Mouse (Mus musculus) midbrain, embryonic 11.5 days (tissue): ENCODE measurements around the gene Meox1. TPM values are rescaled to one million over a fixed set of nuclear protein-coding genes. Genes with fewer than 3 reads are reported as not detected.

Source experiments
- ATAC-seq: fragments of 200-750 bp; cut with Nextera tagmentation; 2 replicates; pipeline ENCODE4 v1.8.0; 2017; ENCODE audit warnings: moderate TSS enrichment, moderate library complexity; ENCODE audit not compliant: low FRiP score
- DNase-seq: peaks from one replicate; pipeline ENCODE4 v3.0.0; 2015; ENCODE audit warnings: low spot score; ENCODE audit errors: missing footprints
- H3K27ac ChIP-seq: fragments of 300-500 bp; sonication (generic); 2 replicates; pipeline ENCODE4 v1.5.1; 2014; ENCODE audit warnings: low read depth, low read length
- H3K27me3 ChIP-seq: fragments of 300-500 bp; sonication (generic); 2 replicates; pipeline ENCODE4 v1.6.1; 2014; ENCODE audit warnings: mild to moderate bottlenecking, low read length, moderate library complexity, mixed read lengths; ENCODE audit not compliant: control insufficient read depth, insufficient read depth
- H3K36me3 ChIP-seq: fragments of 300-500 bp; sonication (generic); 2 replicates; pipeline ENCODE4 v1.6.1; 2014; ENCODE audit warnings: mild to moderate bottlenecking, low read length, moderate library complexity, mixed read lengths; ENCODE audit not compliant: control insufficient read depth, insufficient read depth
- H3K4me1 ChIP-seq: fragments of 300-500 bp; sonication (generic); 2 replicates; pipeline ENCODE4 v1.6.1; 2014; ENCODE audit warnings: low read length; ENCODE audit not compliant: control insufficient read depth, insufficient read depth
- H3K4me2 ChIP-seq: fragments of 300-500 bp; sonication (generic); 2 replicates; pipeline ENCODE4 v1.6.1; 2014; ENCODE audit warnings: mild to moderate bottlenecking, moderate library complexity
- H3K4me3 ChIP-seq: fragments of 300-500 bp; sonication (generic); 2 replicates; pipeline ENCODE4 v1.5.1; 2014; ENCODE audit warnings: low read depth, low read length
- H3K9ac ChIP-seq: fragments of 300-500 bp; sonication (generic); 2 replicates; pipeline ENCODE4 v1.6.1; 2014; ENCODE audit warnings: low read length
- H3K9me3 ChIP-seq: fragments of 300-500 bp; sonication (generic); 2 replicates; pipeline ENCODE4 v1.6.1; 2016; ENCODE audit warnings: low read length; ENCODE audit not compliant: control insufficient read depth
- WGBS: fragments of 180-500 bp; shearing (Covaris S2); extraction: QIAGEN DNeasy Blood & Tissue Kit; methylation state at CpG from one replicate; pipeline ENCODE4 v1.1.7; 2014; 5-methylcytosine and 5-hydroxymethylcytosine counted together
- polyA plus RNA-seq: library from polyadenylated mRNA; unstranded; fragments of >200 nt; fragmentation: Nextera tagmentation; extraction: Ambion mirVana; gene quantifications from 2 replicates; pipeline ENCODE4 v1.2.1, GENCODE M21; 2014

Meox1 gene
- polyA plus RNA-seq, 1 experiment from 2014 or later = 0.29 TPM

GRCm38 (mm10) chr11:101847509-101847908, 46.7 kb downstream of the Meox1 start:
- Histone ChIP-seq H3K27ac (no peak overlapping the region), H3K4me2 (no peak overlapping the region), H3K9me3 (no peaks in the 10 kb centered on the region), H3K9ac (no peak overlapping the region), H3K36me3 (no peaks in the 10 kb centered on the region), H3K27me3 (no peaks in the 10 kb centered on the region), H3K4me3 (no peak overlapping the region), H3K4me1 (no peaks in the 10 kb centered on the region)
- 86% methylated on average over 5 of the region's 5 CpGs for WGBS
- ATAC-seq = no peak
- peak; percentile 59 for DNase-seq

- H3K9me3 ChIP-seq = no peaks in the 10 kb centered on the region; the same call in 1 of the 2 replicates
- no peak overlapping the region for H3K27ac ChIP-seq
- DNase-seq (no peak), ATAC-seq (no peak)
- 85% methylated on average over 3 of the region's 3 CpGs for WGBS
- H3K4me1 ChIP-seq = no peaks in the 10 kb centered on the region
- no peaks in the 10 kb centered on the region for H3K36me3 ChIP-seq
- no peak overlapping the region for H3K9ac ChIP-seq
- H3K27me3 ChIP-seq = no peaks in the 10 kb centered on the region
- H3K4me2 ChIP-seq = no peak overlapping the region
- H3K4me3 ChIP-seq = no peak overlapping the region
Observed at GRCm38 (mm10) chr11:101842773-101843163, 51.4 kb downstream of the Meox1 start.

DNA sequence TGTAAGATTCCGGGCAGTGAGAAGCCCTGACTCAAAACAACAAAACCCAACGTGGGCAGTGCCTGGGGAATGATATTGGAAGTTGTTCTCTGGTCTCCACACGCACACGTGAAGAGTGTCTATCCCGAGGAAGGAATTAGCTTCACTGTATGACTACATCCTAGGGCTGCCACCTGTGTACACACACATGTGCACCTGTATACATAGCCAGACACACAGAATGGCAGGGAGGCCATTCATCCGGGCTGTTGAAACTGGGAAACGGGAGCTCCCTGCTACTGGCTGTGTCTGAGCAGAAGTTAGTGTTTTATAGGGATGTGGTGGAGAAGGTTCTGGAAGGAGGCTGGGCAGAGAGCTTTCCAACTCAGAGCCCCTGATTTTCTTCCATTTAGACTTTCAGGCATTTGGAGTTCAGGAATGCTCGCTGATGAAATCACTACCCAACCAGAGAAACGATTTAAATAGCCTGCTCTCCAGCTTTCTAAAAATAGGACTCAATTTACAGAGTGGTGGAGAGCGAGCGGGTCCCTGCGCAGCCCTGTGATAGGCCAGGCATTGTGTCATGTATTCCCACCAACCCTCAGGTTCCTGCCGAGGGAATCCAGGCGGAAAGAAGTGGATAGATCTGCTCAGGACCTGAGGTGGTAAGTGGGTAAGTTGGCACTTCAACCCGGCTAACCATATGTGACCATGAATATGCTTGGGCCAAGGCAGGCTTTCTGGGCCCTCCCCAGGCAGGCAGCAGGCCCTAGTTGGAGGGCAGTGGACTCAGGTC, 52.0 kb downstream of the Meox1 start:
- Histone ChIP-seq H3K4me2 (no peak overlapping the region), H3K4me3 (no peak overlapping the region), H3K9me3 (no peaks in the 10 kb centered on the region; the same call in 1 of the 2 replicates), H3K36me3 (no peaks in the 10 kb centered on the region), H3K27me3 (no peaks in the 10 kb centered on the region), H3K9ac (no peak overlapping the region), H3K27ac (no peak overlapping the region), H3K4me1 (no peaks in the 10 kb centered on the region)
- ATAC-seq (no peak), DNase-seq (peak; percentile 64)
- 91% methylated on average over 15 of the region's 15 CpGs for WGBS

DNA sequence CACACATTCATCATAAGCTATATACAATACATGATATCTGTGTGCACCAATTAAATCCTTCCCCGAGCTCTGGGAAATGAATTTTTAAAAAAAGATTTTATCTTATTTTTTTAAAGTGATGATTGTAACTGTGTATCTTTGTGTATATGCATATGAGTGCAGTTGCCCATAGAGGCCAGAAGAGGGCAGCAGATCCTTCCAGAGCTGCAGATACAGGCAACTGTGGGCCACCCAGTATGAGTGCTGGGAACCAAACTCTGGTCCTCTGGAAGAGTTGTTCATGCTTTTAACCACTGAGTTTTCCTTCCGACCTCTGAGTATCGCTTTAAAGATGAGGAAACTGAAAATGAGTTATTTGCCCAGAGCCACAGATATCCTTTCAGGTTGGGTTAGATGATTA, 53.8 kb downstream of the Meox1 start:
- WGBS = 95% methylated on average over 3 of the region's 3 CpGs
- Histone ChIP-seq H3K27me3 (no peaks in the 10 kb centered on the region), H3K36me3 (no peaks in the 10 kb centered on the region), H3K4me1 (no peaks in the 10 kb centered on the region), H3K4me2 (no peak overlapping the region), H3K9ac (no peak overlapping the region), H3K27ac (no peak overlapping the region), H3K9me3 (no peaks in the 10 kb centered on the region; the same call in 1 of the 2 replicates), H3K4me3 (no peak overlapping the region)
- ATAC-seq (no peak), DNase-seq (no peak)

DNA sequence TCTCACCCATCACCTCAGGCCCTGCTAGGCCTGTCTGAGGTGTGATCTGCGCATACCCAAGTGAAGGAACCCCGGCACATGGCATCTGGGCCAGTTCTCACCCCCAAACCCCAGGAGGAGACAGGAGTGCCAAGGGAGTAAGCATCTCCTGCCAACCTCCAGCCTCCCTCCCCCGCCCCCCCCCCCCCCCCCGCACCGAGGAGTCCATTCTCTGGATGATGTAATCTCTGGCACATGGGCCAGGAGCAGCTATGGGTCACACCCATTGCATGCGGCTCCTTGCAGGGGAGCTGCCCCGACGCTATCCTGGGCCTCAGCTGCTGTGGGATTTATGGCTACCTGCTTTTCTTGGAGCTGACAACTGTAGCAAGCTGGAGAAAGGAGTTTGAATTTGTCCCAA, 54.7 kb downstream of the Meox1 start:
- Histone ChIP-seq H3K4me3 (no peak overlapping the region), H3K27me3 (no peaks in the 10 kb centered on the region), H3K4me1 (no peaks in the 10 kb centered on the region), H3K4me2 (no peak overlapping the region), H3K9ac (no peak overlapping the region), H3K36me3 (no peaks in the 10 kb centered on the region), H3K27ac (no peak overlapping the region), H3K9me3 (no peaks in the 10 kb centered on the region; the same call in 1 of the 2 replicates)
- ATAC-seq (no peak), DNase-seq (no peak)
- WGBS = 65% methylated on average over 7 of the region's 8 CpGs

- ATAC-seq (no peak), DNase-seq (no peak)
- H3K27me3 ChIP-seq = no peaks in the 10 kb centered on the region
- WGBS = 66% methylated on average over 7 of the region's 7 CpGs
- no peak overlapping the region for H3K9ac ChIP-seq
- no peaks in the 10 kb centered on the region for H3K36me3 ChIP-seq
- peak overlapping the region; percentile 20; the same call in 1 of the 2 replicates for H3K27ac ChIP-seq
- H3K4me3 ChIP-seq = no peak overlapping the region
- H3K9me3 ChIP-seq = no peaks in the 10 kb centered on the region
- H3K4me2 ChIP-seq = no peak overlapping the region
- peaks cover 6% of the 10 kb centered on the region; the same call in 1 of the 2 replicates for H3K4me1 ChIP-seq
Observed at GRCm38 (mm10) chr11:101832001-101832400, 62.2 kb downstream of the Meox1 start.

DNA sequence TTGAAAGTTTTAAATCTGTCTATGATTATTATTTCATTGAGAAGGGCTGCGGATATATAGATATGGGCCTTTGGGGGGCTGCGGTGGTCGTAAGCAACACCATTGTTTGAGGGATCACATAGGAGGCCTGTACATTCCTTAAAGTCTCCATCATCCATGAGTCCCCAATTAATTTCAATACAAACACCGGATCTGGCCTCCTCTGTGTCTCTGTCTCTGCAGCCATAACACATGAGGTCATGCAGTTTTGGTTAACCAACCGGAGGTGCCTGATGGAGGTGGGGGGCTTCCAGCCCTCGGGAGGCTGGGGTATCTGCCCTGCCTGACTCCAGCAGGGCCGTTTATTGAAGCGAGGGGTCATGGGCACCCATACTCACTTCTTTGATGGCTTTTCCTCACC, 63.6 kb downstream of the Meox1 start:
- 76% methylated on average over 8 of the region's 8 CpGs for WGBS
- no peak for DNase-seq
- Histone ChIP-seq H3K9ac (no peak overlapping the region), H3K27me3 (no peaks in the 10 kb centered on the region), H3K27ac (peak overlapping the region; percentile 30; the same call in 1 of the 2 replicates), H3K4me2 (no peak overlapping the region), H3K9me3 (no peaks in the 10 kb centered on the region), H3K4me1 (peaks cover 6% of the 10 kb centered on the region; the same call in 1 of the 2 replicates), H3K4me3 (no peak overlapping the region), H3K36me3 (no peaks in the 10 kb centered on the region)
- no peak for ATAC-seq

GRCm38 (mm10) chr11:101830112-101830511, 64.1 kb downstream of the Meox1 start:
- H3K36me3 ChIP-seq = no peaks in the 10 kb centered on the region
- no peaks in the 10 kb centered on the region for H3K9me3 ChIP-seq
- H3K4me1 ChIP-seq = peaks cover 6% of the 10 kb centered on the region; the same call in 1 of the 2 replicates
- H3K27ac ChIP-seq = peak overlapping the region; percentile 30; the same call in 1 of the 2 replicates
- WGBS = 25% methylated on average over 10 of the region's 10 CpGs
- DNase-seq (peak; percentile 94), ATAC-seq (no peak)
- no peak overlapping the region for H3K9ac ChIP-seq
- no peak overlapping the region for H3K4me2 ChIP-seq
- no peaks in the 10 kb centered on the region for H3K27me3 ChIP-seq
- no peak overlapping the region for H3K4me3 ChIP-seq

DNA sequence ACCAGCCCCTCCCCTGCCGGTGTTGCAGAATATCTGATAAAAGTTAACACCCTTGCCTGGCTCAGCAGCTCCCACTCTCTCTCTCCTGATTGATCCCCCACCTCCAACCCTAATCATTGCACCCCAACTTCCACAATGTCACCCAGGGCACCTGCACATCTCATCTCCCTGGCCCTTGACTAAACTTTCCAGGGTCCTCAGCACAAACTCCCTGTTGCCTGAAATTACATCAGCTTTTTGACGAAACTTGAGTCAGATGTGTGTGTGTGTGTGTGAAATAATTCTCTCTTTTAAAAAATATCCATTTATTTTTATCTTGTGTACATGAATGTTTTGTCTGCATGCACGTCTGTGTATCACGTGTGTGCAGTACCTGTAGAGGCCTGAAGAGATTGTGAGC, 65.5 kb downstream of the Meox1 start:
- Histone ChIP-seq H3K36me3 (no peaks in the 10 kb centered on the region), H3K4me1 (peaks cover 6% of the 10 kb centered on the region; the same call in 1 of the 2 replicates), H3K27me3 (no peaks in the 10 kb centered on the region), H3K9ac (no peak overlapping the region), H3K9me3 (no peaks in the 10 kb centered on the region), H3K4me2 (no peak overlapping the region), H3K4me3 (no peak overlapping the region), H3K27ac (no peak overlapping the region)
- WGBS = 91% methylated on average over 4 of the region's 4 CpGs
- DNase-seq (no peak), ATAC-seq (no peak)
